Mouse (Mus musculus): ENCODE measurements at regions not wholly inside any gene's neighbourhood (a gene's known extent, or its start where the extent isn't known, plus 50 kb on each side); places are given as distances from the start of the nearest gene placed in this dataset.
A peak's percentile ranks its signal among the peaks of the same experiment; 100 is the strongest.

DNA sequence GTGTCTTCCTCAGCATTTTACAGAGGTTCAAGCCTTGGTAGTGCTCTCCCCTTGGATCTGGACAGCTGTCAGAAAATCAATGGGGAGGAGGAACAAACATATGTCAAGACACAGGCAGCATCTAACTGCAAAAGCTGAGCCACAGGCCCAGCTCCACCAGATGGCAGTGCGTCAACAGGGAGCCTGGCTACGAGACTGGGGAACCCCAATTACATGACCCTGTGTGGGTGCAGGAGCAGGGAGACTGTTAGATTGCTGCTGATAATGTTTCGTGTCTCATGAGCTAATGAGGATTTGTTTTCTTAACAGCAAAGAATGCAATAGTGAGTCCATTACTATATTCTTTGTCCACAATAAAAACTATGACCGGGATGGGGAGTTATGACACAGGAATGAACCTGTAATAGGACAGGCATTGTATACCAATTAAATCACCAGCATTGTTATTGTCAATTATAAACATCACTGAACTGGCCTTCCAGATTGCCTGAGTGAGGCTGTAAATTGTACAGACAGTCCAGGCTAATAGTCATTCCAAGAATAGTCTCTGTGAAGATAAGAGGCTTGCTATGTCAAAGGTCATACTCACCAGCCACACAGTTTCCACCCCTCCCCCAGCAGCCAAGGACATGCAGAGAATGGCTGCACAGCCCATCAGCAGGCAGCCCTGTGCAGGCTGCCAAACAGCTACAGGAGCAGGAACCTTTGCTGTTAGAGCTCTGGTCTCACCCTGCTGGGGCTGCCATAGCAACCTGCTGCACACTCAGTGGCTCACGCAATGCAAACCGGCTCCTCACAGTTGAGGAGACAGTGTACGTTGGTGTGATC, 58.8 kb upstream of the Barx2 start:
- Histone ChIP-seq H3K79me2 (replicated peaks; ENCODE audit: control insufficient read depth, extremely low read depth, insufficient read depth, poor library complexity, severe bottlenecking) (no peaks in the 10 kb centered on the region), H3K9me3 (replicated peaks; ENCODE audit: low read length) (no peaks in the 10 kb centered on the region), H3K27ac (ENCODE audit: insufficient read depth, low read depth) (no peak overlapping the region), H3K4me2 (ENCODE audit: insufficient read depth, low read depth, poor library complexity, severe bottlenecking) (no peak overlapping the region), H3K9ac (ENCODE audit: insufficient read depth, low read depth) (no peak overlapping the region), H3K27me3 (replicated peaks) (no peaks in the 10 kb centered on the region), H3K4me1 (ENCODE audit: control insufficient read depth in 1 of 2, insufficient read depth in 2 of 2) (no peaks in the 10 kb centered on the region), H3K4me3 (replicated peaks in 1 of 3; ENCODE audit: low read depth in 2 of 3, low read length in 2 of 3, poor library complexity in 1 of 3) (no peak overlapping the region), H3K36me3 (replicated peaks in 1 of 2; ENCODE audit: control insufficient read depth in 1 of 2, insufficient read depth in 1 of 2, low read length in 1 of 2) (no peaks in the 10 kb centered on the region)
- no peak for DNase-seq (ENCODE audit: extremely low read depth)
- TF ChIP-seq CTCF (conservative IDR thresholded peaks at IDR 0.05 in 1 of 2, IDR thresholded peaks at IDR 0.05 in 1 of 2; ENCODE audit: low read depth in 2 of 2, low read length in 2 of 2) (peak; percentile 17 to 65; a peak in 2 of 4 replicates), RAD21 (IDR thresholded peaks at IDR 0.05; ENCODE audit: low read depth, low read length) (peak; percentile 53), SIN3A (IDR thresholded peaks at IDR 0.05; ENCODE audit: low read length) (no peak), SMC3 (IDR thresholded peaks at IDR 0.05; ENCODE audit: low read depth, low read length) (peak; percentile 70)
- dilution Hi-C loops (cut with MboI; ENCODE audit: extremely low pct_ligation_motif_present, extremely low pct_unique_long_range_greater_than_20kb, low sequenced_read_pairs), result no loop called here
- in situ Hi-C loops (cut with MboI; ENCODE audit: low pct_ligation_motif_present, low pct_unique_long_range_greater_than_20kb, low sequenced_read_pairs), result loop anchor here (25.0 kb wide), 1 partner anchor 190 kb away; no protein-coding TSS in a partner anchor

GRCm38 (mm10) chr9:31972629-31972993, 59.3 kb upstream of the Barx2 start:
- no peaks in the 10 kb centered on the region for H3K79me2 ChIP-seq (replicated peaks; ENCODE audit: control insufficient read depth, extremely low read depth, insufficient read depth, poor library complexity, severe bottlenecking)
- H3K27me3 ChIP-seq (replicated peaks), result no peaks in the 10 kb centered on the region
- no peak overlapping the region for H3K4me2 ChIP-seq (ENCODE audit: insufficient read depth, low read depth, poor library complexity, severe bottlenecking)
- no peak overlapping the region for H3K9ac ChIP-seq (ENCODE audit: insufficient read depth, low read depth)
- no peaks in the 10 kb centered on the region for H3K4me1 ChIP-seq (ENCODE audit: control insufficient read depth in 1 of 2, insufficient read depth in 2 of 2)
- H3K4me3 ChIP-seq (replicated peaks in 1 of 3; ENCODE audit: low read depth in 2 of 3, low read length in 2 of 3, poor library complexity in 1 of 3), result no peak overlapping the region
- no peaks in the 10 kb centered on the region for H3K36me3 ChIP-seq (replicated peaks in 1 of 2; ENCODE audit: control insufficient read depth in 1 of 2, insufficient read depth in 1 of 2, low read length in 1 of 2)
- H3K27ac ChIP-seq (ENCODE audit: insufficient read depth, low read depth), result no peak overlapping the region
- no peak for DNase-seq (ENCODE audit: extremely low read depth)
- no peaks in the 10 kb centered on the region for H3K9me3 ChIP-seq (replicated peaks; ENCODE audit: low read length)
- in situ Hi-C loops (cut with MboI; ENCODE audit: low pct_ligation_motif_present, low pct_unique_long_range_greater_than_20kb, low sequenced_read_pairs) (loop anchor here (25.0 kb wide), 1 partner anchor 190 kb away; no protein-coding TSS in a partner anchor), dilution Hi-C loops (cut with MboI; ENCODE audit: extremely low pct_ligation_motif_present, extremely low pct_unique_long_range_greater_than_20kb, low sequenced_read_pairs) (no loop called here)
- TF ChIP-seq MYC (IDR thresholded peaks at IDR 0.05; ENCODE audit: low read depth, low read length), result no peak
- no peak for TF ChIP-seq MAX (IDR thresholded peaks at IDR 0.05; ENCODE audit: low read length)
- no peak for TF ChIP-seq PAX5 (IDR thresholded peaks at IDR 0.05; ENCODE audit: low read length)
- TF ChIP-seq POLR2AphosphoS2 (IDR thresholded peaks at IDR 0.05; ENCODE audit: low read depth, low read length), result no peak
- TF ChIP-seq EP300 (IDR thresholded peaks at IDR 0.05; ENCODE audit: low read length), result no peak
- no peak for TF ChIP-seq BHLHE40 (IDR thresholded peaks at IDR 0.05; ENCODE audit: low read depth, low read length)
- TF ChIP-seq RAD21 (IDR thresholded peaks at IDR 0.05; ENCODE audit: low read depth, low read length), result no peak
- TF ChIP-seq NRF1 (IDR thresholded peaks at IDR 0.05; ENCODE audit: low read depth, low read length), result no peak
- no peak for TF ChIP-seq USF1 (IDR thresholded peaks at IDR 0.05; ENCODE audit: low read depth, low read length)
- TF ChIP-seq TBP (conservative IDR thresholded peaks at IDR 0.05; ENCODE audit: low read depth, low read length), result no peak
- no peak for TF ChIP-seq ELF1 (IDR thresholded peaks at IDR 0.05; ENCODE audit: low read depth, low read length)
- no peak for TF ChIP-seq ZMIZ1 (IDR thresholded peaks at IDR 0.05; ENCODE audit: low read depth, low read length)
- no peak for TF ChIP-seq TCF12 (IDR thresholded peaks at IDR 0.05; ENCODE audit: low read depth, low read length)
- TF ChIP-seq ZNF384 (IDR thresholded peaks at IDR 0.05; ENCODE audit: low read depth, low read length), result no peak
- TF ChIP-seq MAFK (IDR thresholded peaks at IDR 0.05; ENCODE audit: insufficient replicate concordance, low read length), result no peak
